Mouse (Mus musculus) embryonic facial prominence, embryonic 15.5 days (tissue): ENCODE measurements at regions not wholly inside any gene's neighbourhood (a gene's known extent, or its start where the extent isn't known, plus 50 kb on each side); places are given as distances from the start of the nearest gene placed in this dataset.
A peak's percentile ranks its signal among the peaks of the same experiment; 100 is the strongest.

Experiments used
- ATAC-seq: fragments of 200-750 bp; cut with Nextera tagmentation; 2 replicates; pipeline ENCODE4 v1.8.0; 2017; ENCODE audit warnings: low read depth, moderate TSS enrichment; ENCODE audit not compliant: insufficient number of reproducible peaks, low FRiP score, low TSS enrichment
- H3K27ac ChIP-seq: fragments of 300-500 bp; sonication (generic); replicated peaks from 2 replicates; pipeline ENCODE4 v1.5.1; 2015; ENCODE audit warnings: mild to moderate bottlenecking, inconsistent platforms
- H3K27me3 ChIP-seq: fragments of 300-500 bp; sonication (generic); 2 replicates; pipeline ENCODE4 v1.6.1; 2015; ENCODE audit warnings: inconsistent platforms
- H3K36me3 ChIP-seq: fragments of 300-500 bp; sonication (generic); 2 replicates; pipeline ENCODE4 v1.6.1; 2015; ENCODE audit warnings: mild to moderate bottlenecking, inconsistent platforms
- H3K4me1 ChIP-seq: fragments of 300-500 bp; sonication (generic); 2 replicates; pipeline ENCODE4 v1.6.1; 2015; ENCODE audit warnings: inconsistent platforms
- H3K4me2 ChIP-seq: fragments of 300-500 bp; sonication (generic); replicated peaks from 2 replicates; pipeline ENCODE4 v1.6.1; 2015; ENCODE audit warnings: mild to moderate bottlenecking, inconsistent platforms
- H3K4me3 ChIP-seq: fragments of 300-500 bp; sonication (generic); replicated peaks from 2 replicates; pipeline ENCODE4 v1.5.1; 2015; ENCODE audit warnings: mild to moderate bottlenecking, inconsistent platforms
- H3K9ac ChIP-seq: fragments of 300-500 bp; sonication (generic); 2 replicates; pipeline ENCODE4 v1.6.1; 2015; ENCODE audit warnings: inconsistent platforms
- H3K9me3 ChIP-seq: fragments of 300-500 bp; sonication (generic); replicated peaks from 2 replicates; pipeline ENCODE4 v1.6.1; 2016; ENCODE audit warnings: inconsistent platforms
- WGBS: fragments of 180-500 bp; shearing (Covaris S2); methylation state at CpG from one replicate; pipeline ENCODE4 v1.1.7; 2015; 5-methylcytosine and 5-hydroxymethylcytosine counted together

DNA sequence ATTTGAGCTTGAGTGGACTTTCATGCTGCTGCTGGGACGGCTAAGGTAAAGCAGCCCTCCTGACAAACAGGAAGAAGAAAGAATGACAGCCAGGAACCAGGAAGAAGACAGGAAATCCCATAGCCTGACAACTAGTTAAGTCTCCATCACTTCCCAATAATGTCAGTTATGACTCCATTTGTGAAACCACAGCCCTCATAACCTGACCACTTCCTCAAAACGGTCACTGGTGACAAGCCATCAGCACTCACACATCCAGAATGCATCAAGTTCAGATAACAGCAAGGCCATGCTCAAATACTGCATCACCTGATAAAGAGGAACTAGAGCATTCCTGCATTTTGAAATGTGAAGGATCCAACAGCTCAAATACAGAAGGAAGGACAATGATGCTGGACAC lies 288.3 kb downstream of the Zfp706 start:
- H3K4me1 ChIP-seq: peaks cover 12% of the 10 kb centered on the region
- no peak for ATAC-seq
- no peaks in the 10 kb centered on the region for H3K27me3 ChIP-seq
- WGBS: 60% methylated on average over 2 of the region's 2 CpGs
- H3K36me3 ChIP-seq: no peaks in the 10 kb centered on the region
- H3K9me3 ChIP-seq: no peaks in the 10 kb centered on the region
- H3K27ac ChIP-seq: no peak overlapping the region
- no peak overlapping the region for H3K4me3 ChIP-seq
- no peak overlapping the region for H3K4me2 ChIP-seq
- no peak overlapping the region for H3K9ac ChIP-seq

DNA sequence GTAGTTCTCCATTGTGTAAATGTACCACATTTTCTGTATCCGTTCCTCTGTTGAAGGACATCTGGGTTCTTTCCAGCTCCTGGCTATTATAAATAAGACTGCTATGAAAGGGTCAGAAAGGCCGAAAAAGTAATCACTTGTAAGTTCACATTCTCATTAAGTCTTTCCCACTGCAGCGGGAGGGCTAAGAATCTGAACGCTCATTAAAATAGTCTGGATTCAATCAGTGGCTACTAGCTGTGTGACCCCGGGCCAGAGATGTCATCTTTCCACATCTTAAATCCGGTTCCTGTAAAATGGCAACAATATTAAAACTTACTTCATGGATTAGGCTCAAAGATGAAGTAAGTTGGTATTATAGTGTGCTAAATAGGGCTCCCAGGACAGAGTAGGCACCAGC lies 289.7 kb downstream of the Zfp706 start:
- Histone ChIP-seq H3K4me2 (no peak overlapping the region), H3K36me3 (no peaks in the 10 kb centered on the region), H3K4me3 (no peak overlapping the region), H3K27ac (no peak overlapping the region), H3K27me3 (no peaks in the 10 kb centered on the region), H3K9ac (no peak overlapping the region), H3K9me3 (no peaks in the 10 kb centered on the region), H3K4me1 (peaks cover 12% of the 10 kb centered on the region)
- ATAC-seq: no peak
- 54% methylated on average over 6 of the region's 6 CpGs for WGBS

DNA sequence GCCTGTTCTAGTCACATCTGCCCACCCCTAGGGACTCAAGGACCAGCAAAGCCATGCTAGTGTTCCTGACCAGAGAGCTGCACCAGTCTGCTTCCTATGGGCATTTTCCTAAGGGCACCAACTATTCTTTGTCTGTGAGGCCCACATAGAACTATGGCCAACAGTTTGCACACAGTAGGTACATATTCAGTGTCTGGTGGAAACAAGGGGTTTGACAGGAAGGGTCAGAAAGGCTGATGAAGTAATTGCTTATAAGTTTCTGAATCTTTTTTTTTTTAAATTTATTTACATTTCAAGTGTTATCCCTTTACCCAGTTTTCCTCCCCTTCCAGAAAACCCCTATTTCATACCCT lies 290.9 kb downstream of the Zfp706 start:
- no peaks in the 10 kb centered on the region for H3K36me3 ChIP-seq
- ATAC-seq: no peak
- no peak overlapping the region for H3K9ac ChIP-seq
- H3K9me3 ChIP-seq: no peaks in the 10 kb centered on the region
- H3K4me3 ChIP-seq: peak overlapping the region; percentile 37
- H3K27ac ChIP-seq: peak overlapping the region; percentile 63
- H3K4me1 ChIP-seq: peaks cover 12% of the 10 kb centered on the region
- peak overlapping the region; percentile 47 for H3K4me2 ChIP-seq
- H3K27me3 ChIP-seq: no peaks in the 10 kb centered on the region

DNA sequence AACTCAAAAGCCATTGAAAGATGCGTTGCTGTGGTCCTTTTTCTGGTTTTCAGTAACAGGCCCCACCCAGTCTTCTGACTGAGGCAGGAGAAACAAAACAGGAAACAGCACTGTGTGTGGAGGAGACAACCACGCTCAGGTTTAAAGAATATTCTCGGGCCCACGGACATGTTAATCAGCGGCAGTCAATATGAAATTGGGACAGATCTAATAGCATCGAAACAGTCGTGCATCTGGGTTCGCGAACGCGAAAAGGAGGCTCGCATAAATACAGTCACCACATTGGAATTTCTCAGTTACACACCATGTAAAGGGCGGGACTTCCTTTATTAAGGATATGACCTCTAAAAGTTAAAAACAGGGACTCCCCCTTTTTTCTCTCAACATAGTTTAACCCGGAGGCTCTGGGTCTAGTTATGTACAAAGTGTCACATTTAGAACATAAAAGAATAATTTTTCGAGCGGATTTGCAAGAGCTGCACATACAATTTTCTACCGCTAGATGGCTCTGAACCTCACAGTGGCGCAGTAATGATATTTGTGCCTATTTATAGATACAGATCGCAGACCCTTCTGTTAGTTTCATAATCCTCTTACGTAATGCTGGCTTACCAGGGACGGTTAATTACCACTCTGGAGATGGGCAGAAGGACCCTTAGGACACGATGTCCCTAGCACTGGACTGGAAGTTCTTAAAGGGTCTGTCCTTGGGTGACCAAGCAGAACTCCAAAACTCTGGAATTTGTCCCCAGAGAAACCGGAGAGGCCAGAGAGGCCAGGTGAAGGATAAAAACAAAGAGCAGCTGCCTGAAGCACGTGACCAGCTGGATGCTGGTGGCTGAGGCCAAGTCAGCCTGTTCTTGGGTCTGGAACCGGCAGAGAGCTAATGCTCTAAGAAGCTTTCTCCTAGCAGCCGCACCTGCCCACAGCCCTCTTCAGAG lies 291.6 kb downstream of the Zfp706 start:
- Histone ChIP-seq H3K4me1 (peaks cover 12% of the 10 kb centered on the region), H3K9ac (0 out of 2 replicates have a peak overlapping the region, but pooled peaks have one; percentile 9), H3K27me3 (no peaks in the 10 kb centered on the region), H3K4me3 (peak overlapping the region; percentile 37), H3K4me2 (peak overlapping the region; percentile 47), H3K36me3 (no peaks in the 10 kb centered on the region), H3K9me3 (no peaks in the 10 kb centered on the region), H3K27ac (peak overlapping the region; percentile 63)
- peak; percentile 81 for ATAC-seq
- WGBS: 6% methylated on average over 26 of the region's 26 CpGs

DNA sequence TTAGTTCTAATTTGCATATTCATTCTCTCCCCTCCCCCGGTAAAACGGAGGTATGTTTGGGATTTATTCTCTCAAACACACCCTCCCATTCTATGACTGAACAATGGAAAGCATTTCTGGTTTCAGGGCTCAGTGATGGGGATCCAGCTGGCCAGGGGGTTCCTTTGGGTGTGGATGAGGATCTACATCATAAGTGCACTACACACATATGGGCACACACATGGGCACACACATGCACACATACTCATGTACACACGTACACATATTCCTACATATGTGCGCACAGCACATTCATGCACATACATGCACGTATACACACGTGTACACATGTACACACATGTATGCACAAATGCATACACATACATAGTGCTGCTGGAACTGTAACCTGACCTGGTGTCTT lies 292.4 kb downstream of the Zfp706 start:
- Histone ChIP-seq H3K27ac (no peak overlapping the region), H3K9ac (no peak overlapping the region), H3K4me3 (no peak overlapping the region), H3K36me3 (no peaks in the 10 kb centered on the region), H3K4me1 (peaks cover 12% of the 10 kb centered on the region), H3K4me2 (no peak overlapping the region), H3K27me3 (no peaks in the 10 kb centered on the region), H3K9me3 (no peaks in the 10 kb centered on the region)
- ATAC-seq: no peak
- 90% methylated on average over 6 of the region's 6 CpGs for WGBS

DNA sequence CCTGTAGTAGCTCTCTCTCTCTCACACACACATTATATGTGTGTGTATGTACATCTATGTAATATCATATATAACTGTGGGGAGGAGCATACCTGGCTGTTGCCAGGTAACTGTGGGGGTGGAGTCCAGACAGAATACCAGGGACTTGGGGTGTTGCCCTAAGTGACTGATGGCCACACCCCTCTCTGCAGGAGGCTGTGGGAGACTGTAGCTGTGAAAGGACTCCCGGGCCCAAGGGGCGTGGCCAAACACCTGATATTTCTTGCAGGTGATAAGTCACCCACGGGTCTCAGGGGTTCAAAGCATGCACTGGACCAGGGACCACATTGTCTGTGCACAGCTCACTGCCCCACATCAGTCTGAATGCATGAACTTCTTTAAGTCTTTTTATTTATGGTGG lies 297.8 kb downstream of the Zfp706 start:
- H3K9ac ChIP-seq: no peak overlapping the region
- WGBS: 66% methylated on average over 3 of the region's 3 CpGs
- no peaks in the 10 kb centered on the region for H3K36me3 ChIP-seq
- ATAC-seq: no peak
- H3K9me3 ChIP-seq: no peaks in the 10 kb centered on the region
- H3K27ac ChIP-seq: no peak overlapping the region
- no peak overlapping the region for H3K4me3 ChIP-seq
- H3K4me2 ChIP-seq: no peak overlapping the region
- H3K27me3 ChIP-seq: no peaks in the 10 kb centered on the region
- no peaks in the 10 kb centered on the region for H3K4me1 ChIP-seq

DNA sequence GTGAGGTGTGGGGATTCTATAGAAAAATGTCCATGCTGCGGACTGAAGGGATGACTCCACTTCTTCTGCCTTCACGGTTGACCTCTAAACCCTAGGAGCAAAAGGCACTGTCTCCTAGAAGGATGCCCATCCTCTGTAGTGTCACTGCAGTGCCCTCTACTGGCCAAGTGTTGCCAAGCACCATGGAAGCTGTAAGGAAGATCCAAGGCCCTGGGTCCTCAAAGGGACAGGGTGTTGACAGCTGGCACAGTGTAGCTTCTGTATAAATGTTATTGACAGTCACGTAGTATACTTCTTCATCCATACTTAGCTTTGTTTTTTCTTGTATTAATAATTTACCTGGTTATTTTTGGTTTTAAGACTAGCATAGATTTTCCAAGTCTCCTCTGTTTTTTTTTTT lies 299.1 kb downstream of the Zfp706 start:
- H3K27ac ChIP-seq: no peak overlapping the region
- no peaks in the 10 kb centered on the region for H3K36me3 ChIP-seq
- no peaks in the 10 kb centered on the region for H3K4me1 ChIP-seq
- no peak for ATAC-seq
- no peaks in the 10 kb centered on the region for H3K27me3 ChIP-seq
- H3K9me3 ChIP-seq: no peaks in the 10 kb centered on the region
- WGBS: 15% methylated on average over 3 of the region's 3 CpGs
- no peak overlapping the region for H3K4me2 ChIP-seq
- H3K4me3 ChIP-seq: no peak overlapping the region
- H3K9ac ChIP-seq: no peak overlapping the region

DNA sequence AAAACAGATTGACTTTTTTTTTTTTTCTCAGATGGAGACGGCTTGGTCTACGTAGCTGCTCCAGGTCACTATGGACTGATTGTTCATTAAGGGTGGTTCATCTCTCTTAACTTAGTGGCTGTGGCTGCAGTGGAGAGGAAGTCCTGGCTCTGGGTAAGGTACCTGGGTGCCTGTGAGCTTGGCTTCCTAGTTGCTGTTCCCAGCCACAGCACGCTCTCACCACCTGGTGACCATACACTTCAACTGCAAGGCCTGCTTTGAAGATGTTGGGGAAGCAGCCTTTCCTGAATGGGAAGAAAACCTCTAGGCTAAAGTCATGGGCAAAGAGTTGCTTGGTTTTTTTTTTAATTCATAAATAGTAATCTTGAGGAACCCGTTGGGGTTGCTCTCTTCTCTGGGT lies 301.6 kb downstream of the Zfp706 start:
- 50% methylated on average over 4 of the region's 4 CpGs for WGBS
- Histone ChIP-seq H3K4me1 (no peaks in the 10 kb centered on the region), H3K27ac (no peak overlapping the region), H3K4me2 (no peak overlapping the region), H3K9me3 (no peaks in the 10 kb centered on the region), H3K36me3 (no peaks in the 10 kb centered on the region), H3K27me3 (no peaks in the 10 kb centered on the region), H3K9ac (no peak overlapping the region), H3K4me3 (no peak overlapping the region)
- ATAC-seq: no peak

DNA sequence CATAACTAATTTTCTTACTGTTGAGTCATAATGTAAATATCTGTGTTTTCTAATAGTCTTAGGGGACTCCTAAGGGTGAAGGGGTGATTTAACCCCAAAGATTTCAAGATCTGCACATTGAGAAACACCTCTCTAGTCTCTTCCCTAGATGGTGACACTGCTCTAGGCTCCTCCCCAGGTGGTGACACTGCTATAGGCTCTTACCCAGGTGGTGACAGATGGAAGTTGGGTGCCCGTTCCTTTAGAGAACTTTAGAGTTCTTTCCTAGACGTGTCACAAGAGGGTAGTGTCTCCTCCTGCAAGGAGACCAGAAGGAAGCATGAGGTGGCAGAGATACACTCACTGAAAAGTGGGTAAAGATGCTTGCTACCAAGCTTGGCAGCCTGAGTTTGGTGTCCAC lies 302.2 kb downstream of the Zfp706 start:
- H3K9me3 ChIP-seq: no peaks in the 10 kb centered on the region
- no peaks in the 10 kb centered on the region for H3K4me1 ChIP-seq
- H3K27me3 ChIP-seq: no peaks in the 10 kb centered on the region
- ATAC-seq: no peak
- no peak overlapping the region for H3K4me2 ChIP-seq
- H3K36me3 ChIP-seq: no peaks in the 10 kb centered on the region
- WGBS: 61% methylated on average over 2 of the region's 2 CpGs
- H3K4me3 ChIP-seq: no peak overlapping the region
- H3K27ac ChIP-seq: no peak overlapping the region
- no peak overlapping the region for H3K9ac ChIP-seq

DNA sequence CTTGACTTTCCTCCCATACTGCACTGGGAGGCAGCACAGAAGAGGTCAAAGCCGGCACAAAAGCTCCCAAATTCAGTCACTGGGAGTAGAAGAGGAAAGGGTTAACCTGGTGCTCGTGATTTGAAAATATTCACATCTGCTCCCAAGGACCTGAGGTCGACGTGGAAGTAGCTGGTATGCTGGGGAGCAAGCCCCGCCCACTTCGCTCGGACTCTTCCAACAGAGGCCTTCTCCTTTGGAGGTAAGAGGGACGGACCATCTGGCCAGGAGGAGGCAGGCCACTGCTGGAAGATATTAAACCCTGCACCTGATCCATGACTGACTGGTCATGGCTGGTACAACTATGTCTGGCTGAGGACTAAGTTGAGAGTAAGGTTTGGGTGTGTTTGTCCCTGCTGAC lies 305.7 kb downstream of the Zfp706 start:
- Histone ChIP-seq H3K27me3 (no peaks in the 10 kb centered on the region), H3K4me2 (no peak overlapping the region), H3K4me1 (no peaks in the 10 kb centered on the region), H3K27ac (no peak overlapping the region), H3K4me3 (no peak overlapping the region), H3K9me3 (no peaks in the 10 kb centered on the region), H3K36me3 (no peaks in the 10 kb centered on the region), H3K9ac (no peak overlapping the region)
- 32% methylated on average over 8 of the region's 8 CpGs for WGBS
- ATAC-seq: no peak

DNA sequence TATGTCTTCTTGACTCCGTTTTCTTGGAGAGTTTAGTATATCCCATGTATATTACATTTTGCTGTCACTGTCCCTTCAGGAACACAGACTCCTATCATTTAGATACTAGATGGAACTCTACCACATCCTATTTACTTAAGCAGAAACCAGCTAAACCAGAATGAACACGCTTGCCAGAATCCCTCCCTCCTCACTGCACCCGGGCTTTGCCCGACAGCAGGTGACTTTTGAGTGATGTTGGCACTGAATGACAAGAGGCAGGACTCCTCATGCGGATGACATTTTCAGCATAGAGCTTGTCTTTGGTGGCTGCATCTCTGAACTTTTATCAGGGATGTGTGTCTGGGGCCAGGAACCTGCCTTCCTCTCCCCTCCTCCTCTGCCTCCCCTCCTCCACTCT lies 307.4 kb downstream of the Zfp706 start:
- no peaks in the 10 kb centered on the region for H3K9me3 ChIP-seq
- no peak overlapping the region for H3K27ac ChIP-seq
- WGBS: 79% methylated on average over 5 of the region's 5 CpGs
- no peaks in the 10 kb centered on the region for H3K4me1 ChIP-seq
- no peak for ATAC-seq
- H3K27me3 ChIP-seq: no peaks in the 10 kb centered on the region
- no peak overlapping the region for H3K9ac ChIP-seq
- no peaks in the 10 kb centered on the region for H3K36me3 ChIP-seq
- no peak overlapping the region for H3K4me3 ChIP-seq
- H3K4me2 ChIP-seq: no peak overlapping the region
